Mouse (Mus musculus): ENCODE data around the gene Hmces. TPM values are rescaled to one million over a fixed set of nuclear protein-coding genes. Genes with fewer than 3 reads are reported as not detected.
A peak's percentile ranks its signal among the peaks of the same experiment; 100 is the strongest.

Hmces gene
- polyA plus RNA-seq, 1 experiment from 2014 or later = 56.0 TPM

- WGBS = 96% methylated on average over 10 of the region's 10 CpGs
Observed at GRCm38 (mm10) chr6:87898028-87898427, 15.7 kb upstream of the Hmces start.

GRCm38 (mm10) chr6:87906632-87907031, 7.1 kb upstream of the Hmces start:
- peaks cover 98% of the 10 kb centered on the region for H3K36me3 ChIP-seq (ENCODE audit: control insufficient read depth, insufficient read depth, low read length)
- DNase-seq (ENCODE audit: low spot score) = peak; percentile 7
- WGBS = 64% methylated on average over 5 of the region's 5 CpGs
- no peak overlapping the region for H3K4me2 ChIP-seq (ENCODE audit: low read length)
- ATAC-seq = no peak
- no peak overlapping the region for H3K4me3 ChIP-seq (ENCODE audit: low read depth, low read length)
- no peak overlapping the region for H3K9ac ChIP-seq (ENCODE audit: low read length)
- H3K9me3 ChIP-seq (replicated peaks; ENCODE audit: control insufficient read depth, low read length) = no peaks in the 10 kb centered on the region
- H3K27ac ChIP-seq (ENCODE audit: low read depth, low read length) = no peak overlapping the region
- H3K4me1 ChIP-seq (ENCODE audit: control insufficient read depth, insufficient read depth, low read length) = no peaks in the 10 kb centered on the region
- H3K27me3 ChIP-seq (replicated peaks; ENCODE audit: control insufficient read depth, insufficient read depth, low read length) = no peaks in the 10 kb centered on the region

More at GRCm38 (mm10) chr6:87898028-87898427, 15.7 kb upstream of the Hmces start:
- no peaks in the 10 kb centered on the region for H3K4me1 ChIP-seq (ENCODE audit: control insufficient read depth, insufficient read depth, low read length)
- no peaks in the 10 kb centered on the region for H3K27me3 ChIP-seq (replicated peaks; ENCODE audit: control insufficient read depth, insufficient read depth, low read length)
- ATAC-seq (no peak), DNase-seq (ENCODE audit: low spot score) (no peak)
- H3K9me3 ChIP-seq (replicated peaks; ENCODE audit: control insufficient read depth, low read length) = no peaks in the 10 kb centered on the region
- no peak overlapping the region for H3K27ac ChIP-seq (ENCODE audit: low read depth, low read length)
- no peak overlapping the region for H3K4me3 ChIP-seq (ENCODE audit: low read depth, low read length)
- H3K36me3 ChIP-seq (ENCODE audit: control insufficient read depth, insufficient read depth, low read length) = peaks cover 95% of the 10 kb centered on the region
- no peak overlapping the region for H3K4me2 ChIP-seq (ENCODE audit: low read length)
- no peak overlapping the region for H3K9ac ChIP-seq (ENCODE audit: low read length)

GRCm38 (mm10) chr6:87909181-87909580, 4.6 kb upstream of the Hmces start:
- no peak overlapping the region for H3K4me3 ChIP-seq (ENCODE audit: low read depth, low read length)
- H3K9ac ChIP-seq (ENCODE audit: low read length) = no peak overlapping the region
- ATAC-seq = no peak
- H3K36me3 ChIP-seq (ENCODE audit: control insufficient read depth, insufficient read depth, low read length) = peaks cover 90% of the 10 kb centered on the region
- no peak for DNase-seq (ENCODE audit: low spot score)
- no peaks in the 10 kb centered on the region for H3K4me1 ChIP-seq (ENCODE audit: control insufficient read depth, insufficient read depth, low read length)
- H3K4me2 ChIP-seq (ENCODE audit: low read length) = no peak overlapping the region
- H3K27me3 ChIP-seq (replicated peaks; ENCODE audit: control insufficient read depth, insufficient read depth, low read length) = no peaks in the 10 kb centered on the region
- no peak overlapping the region for H3K27ac ChIP-seq (ENCODE audit: low read depth, low read length)
- H3K9me3 ChIP-seq (replicated peaks; ENCODE audit: control insufficient read depth, low read length) = no peaks in the 10 kb centered on the region
- WGBS = 85% methylated on average over 6 of the region's 6 CpGs

- WGBS = 88% methylated on average over 6 of the region's 6 CpGs
- H3K9me3 ChIP-seq (replicated peaks; ENCODE audit: control insufficient read depth, low read length) = no peaks in the 10 kb centered on the region
- ATAC-seq (no peak), DNase-seq (ENCODE audit: low spot score) (no peak)
- no peak overlapping the region for H3K4me2 ChIP-seq (ENCODE audit: low read length)
- no peak overlapping the region for H3K27ac ChIP-seq (ENCODE audit: low read depth, low read length)
- H3K9ac ChIP-seq (ENCODE audit: low read length) = no peak overlapping the region
- peaks cover 7% of the 10 kb centered on the region; the same call in 1 of the 2 replicates for H3K4me1 ChIP-seq (ENCODE audit: control insufficient read depth, insufficient read depth, low read length)
- no peak overlapping the region for H3K4me3 ChIP-seq (ENCODE audit: low read depth, low read length)
- H3K36me3 ChIP-seq (ENCODE audit: control insufficient read depth, insufficient read depth, low read length) = peaks cover 74% of the 10 kb centered on the region
- no peaks in the 10 kb centered on the region for H3K27me3 ChIP-seq (replicated peaks; ENCODE audit: control insufficient read depth, insufficient read depth, low read length)
Observed at GRCm38 (mm10) chr6:87911559-87911958, 2.2 kb upstream of the Hmces start.

GRCm38 (mm10) chr6:87914326-87915102, 779 bp downstream of the Hmces start:
- Histone ChIP-seq H3K9me3 (replicated peaks; ENCODE audit: control insufficient read depth, low read length) (no peaks in the 10 kb centered on the region), H3K4me2 (ENCODE audit: low read length) (peak overlapping the region; percentile 88), H3K27me3 (replicated peaks; ENCODE audit: control insufficient read depth, insufficient read depth, low read length) (no peaks in the 10 kb centered on the region), H3K4me1 (ENCODE audit: control insufficient read depth, insufficient read depth, low read length) (peaks cover 7% of the 10 kb centered on the region; the same call in 1 of the 2 replicates), H3K9ac (ENCODE audit: low read length) (peak overlapping the region; percentile 92), H3K36me3 (ENCODE audit: control insufficient read depth, insufficient read depth, low read length) (peaks cover 70% of the 10 kb centered on the region), H3K4me3 (ENCODE audit: low read depth, low read length) (peak overlapping the region; percentile 79), H3K27ac (ENCODE audit: low read depth, low read length) (peak overlapping the region; percentile 78)
- DNase-seq (ENCODE audit: low spot score) = peak; percentile 33
- ATAC-seq = peak; percentile 76
- 3% methylated on average over 35 of the region's 35 CpGs for WGBS

- Histone ChIP-seq H3K9me3 (replicated peaks; ENCODE audit: control insufficient read depth, low read length) (no peaks in the 10 kb centered on the region), H3K27ac (ENCODE audit: low read depth, low read length) (no peak overlapping the region), H3K4me2 (ENCODE audit: low read length) (no peak overlapping the region), H3K4me3 (ENCODE audit: low read depth, low read length) (no peak overlapping the region), H3K27me3 (replicated peaks; ENCODE audit: control insufficient read depth, insufficient read depth, low read length) (no peaks in the 10 kb centered on the region), H3K9ac (ENCODE audit: low read length) (no peak overlapping the region), H3K4me1 (ENCODE audit: control insufficient read depth, insufficient read depth, low read length) (peaks cover 7% of the 10 kb centered on the region; the same call in 1 of the 2 replicates), H3K36me3 (ENCODE audit: control insufficient read depth, insufficient read depth, low read length) (peaks cover 69% of the 10 kb centered on the region)
- ATAC-seq (no peak), DNase-seq (ENCODE audit: low spot score) (no peak)
- WGBS = 85% methylated on average over 5 of the region's 5 CpGs
Observed at GRCm38 (mm10) chr6:87915939-87916338, 2.2 kb downstream of the Hmces start.

GRCm38 (mm10) chr6:87921201-87921600, 7.5 kb downstream of the Hmces start:
- peaks cover 71% of the 10 kb centered on the region for H3K36me3 ChIP-seq (ENCODE audit: control insufficient read depth, insufficient read depth, low read length)

GRCm38 (mm10) chr6:87923624-87924023, 9.9 kb downstream of the Hmces start:
- Histone ChIP-seq H3K27me3 (replicated peaks; ENCODE audit: control insufficient read depth, insufficient read depth, low read length) (no peaks in the 10 kb centered on the region), H3K36me3 (ENCODE audit: control insufficient read depth, insufficient read depth, low read length) (peaks cover 64% of the 10 kb centered on the region), H3K4me2 (ENCODE audit: low read length) (no peak overlapping the region), H3K4me1 (ENCODE audit: control insufficient read depth, insufficient read depth, low read length) (no peaks in the 10 kb centered on the region), H3K27ac (ENCODE audit: low read depth, low read length) (no peak overlapping the region), H3K4me3 (ENCODE audit: low read depth, low read length) (no peak overlapping the region), H3K9ac (ENCODE audit: low read length) (no peak overlapping the region), H3K9me3 (replicated peaks; ENCODE audit: control insufficient read depth, low read length) (no peaks in the 10 kb centered on the region)
- no peak for ATAC-seq
- DNase-seq (ENCODE audit: low spot score) = no peak
- WGBS = 87% methylated on average over 1 of the region's 1 CpGs

More at GRCm38 (mm10) chr6:87921201-87921600, 7.5 kb downstream of the Hmces start:
- 96% methylated on average over 4 of the region's 4 CpGs for WGBS
- Histone ChIP-seq H3K4me1 (ENCODE audit: control insufficient read depth, insufficient read depth, low read length) (no peaks in the 10 kb centered on the region), H3K9ac (ENCODE audit: low read length) (no peak overlapping the region), H3K27ac (ENCODE audit: low read depth, low read length) (no peak overlapping the region), H3K9me3 (replicated peaks; ENCODE audit: control insufficient read depth, low read length) (no peaks in the 10 kb centered on the region), H3K4me2 (ENCODE audit: low read length) (no peak overlapping the region), H3K4me3 (ENCODE audit: low read depth, low read length) (no peak overlapping the region), H3K27me3 (replicated peaks; ENCODE audit: control insufficient read depth, insufficient read depth, low read length) (no peaks in the 10 kb centered on the region)
- ATAC-seq = no peak
- DNase-seq (ENCODE audit: low spot score) = no peak

GRCm38 (mm10) chr6:87935037-87935436, 21.3 kb downstream of the Hmces start:
- Histone ChIP-seq H3K4me3 (ENCODE audit: low read depth, low read length) (no peak overlapping the region), H3K4me1 (ENCODE audit: control insufficient read depth, insufficient read depth, low read length) (peaks cover 3% of the 10 kb centered on the region; the same call in 1 of the 2 replicates), H3K4me2 (ENCODE audit: low read length) (no peak overlapping the region), H3K9me3 (replicated peaks; ENCODE audit: control insufficient read depth, low read length) (no peaks in the 10 kb centered on the region), H3K27me3 (replicated peaks; ENCODE audit: control insufficient read depth, insufficient read depth, low read length) (no peaks in the 10 kb centered on the region), H3K36me3 (ENCODE audit: control insufficient read depth, insufficient read depth, low read length) (peaks cover 55% of the 10 kb centered on the region), H3K9ac (ENCODE audit: low read length) (no peak overlapping the region), H3K27ac (ENCODE audit: low read depth, low read length) (no peak overlapping the region)
- 91% methylated on average over 5 of the region's 5 CpGs for WGBS
- ATAC-seq (no peak), DNase-seq (ENCODE audit: low spot score) (no peak)
